Mouse (Mus musculus) thymus, adult 2 months (tissue): ENCODE data around the gene Traip.

ENCODE experiments used
- CTCF ChIP-seq: fragments of 200-500 bp; IDR thresholded peaks from 2 replicates; pipeline ENCODE4 v1.5.1; 2012; ENCODE audit warnings: mild to moderate bottlenecking, control low read depth, low read length, moderate library complexity, borderline replicate concordance; ENCODE audit not compliant: control insufficient read depth, poor library complexity, insufficient read depth; ENCODE audit errors: extremely low read depth
- POLR2A ChIP-seq: fragments of 200-500 bp; IDR thresholded peaks from 2 replicates; pipeline ENCODE4 v1.6.1; 2012; ENCODE audit warnings: mild to moderate bottlenecking, low read length, control low read depth, moderate library complexity; ENCODE audit not compliant: control insufficient read depth, poor library complexity, insufficient read depth; ENCODE audit errors: extremely low read depth

- TF ChIP-seq CTCF = no peak
- TF ChIP-seq POLR2A = no peak
These were observed 22.0 kb downstream of the Traip start for GRCm38 (mm10) chr9:107971690-107972541.
